26 mouse cellular contexts compared by ENCODE assay signal in the genomic region with DNA sequence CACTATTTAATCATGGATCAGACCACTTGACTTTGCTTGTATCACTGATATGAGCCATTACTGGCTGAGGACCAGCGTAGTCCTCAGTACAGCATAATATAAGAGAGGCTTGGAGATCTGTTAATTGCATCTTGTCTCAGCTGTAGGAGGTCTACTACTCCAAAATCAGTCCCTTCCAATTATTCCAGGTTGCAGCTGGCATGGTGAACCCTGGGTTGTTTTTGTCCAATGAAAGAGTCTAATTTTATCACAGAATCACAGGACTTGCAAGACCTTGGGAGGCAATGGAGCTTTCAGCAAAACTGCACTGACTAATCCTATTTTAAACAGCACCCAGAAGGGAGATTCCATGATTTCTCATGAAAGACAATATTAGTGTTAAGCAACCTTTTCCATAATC.
"Had no signal": no experiment of that assay in that cellular context is flagged by ENCODE, and none has a peak within 500 bp of the region (broad histone marks: within the 10 kb centered on the region; RNA-seq: fewer than 3 reads in every experiment).

No protein-coding gene starts in this region.

- H3K9ac ChIP-seq: heart, embryonic 13.5 days; heart, embryonic 15.5 days; hindbrain, embryonic 13.5 days; hindbrain, embryonic 15.5 days; kidney, embryonic 15.5 days; limb, embryonic 12.5 days had no signal

- H3K27me3 ChIP-seq: heart, embryonic 13.5 days; heart, embryonic 15.5 days; hindbrain, embryonic 13.5 days; hindbrain, embryonic 15.5 days; kidney, embryonic 15.5 days; limb, embryonic 12.5 days had no signal

- H3K27ac ChIP-seq: heart, adult 2 months; heart, embryonic 13.5 days; heart, embryonic 15.5 days; hindbrain, embryonic 13.5 days; hindbrain, embryonic 15.5 days; hindbrain, postnatal 0 days; kidney, embryonic 15.5 days; kidney, postnatal 0 days; limb, embryonic 10.5 days; limb, embryonic 12.5 days had no signal

- DNase-seq: gastrocnemius, postnatal 14 days; gastrocnemius, postnatal 36 days; heart, adult 11 months; heart, adult 2 months; heart, postnatal 14 days; heart, postnatal 36 days; kidney, adult 11 months; kidney, adult 2 months; kidney, adult 9 months; kidney, postnatal 14 days; kidney, postnatal 36 days; layer of hippocampus, adult 9-11 months; layer of hippocampus, postnatal 36 days; liver had no signal

- H3K4me1 ChIP-seq: heart, embryonic 13.5 days; heart, embryonic 15.5 days; hindbrain, embryonic 13.5 days; hindbrain, embryonic 15.5 days; kidney, embryonic 15.5 days; limb, embryonic 10.5 days; limb, embryonic 12.5 days had no signal

- H3K9me3 ChIP-seq: heart, embryonic 13.5 days; heart, embryonic 15.5 days; hindbrain, embryonic 13.5 days; hindbrain, embryonic 15.5 days; kidney, embryonic 15.5 days; limb, embryonic 10.5 days; limb, embryonic 12.5 days had no signal

- H3K4me3 ChIP-seq: heart, adult 2 months; heart, embryonic 13.5 days; heart, embryonic 15.5 days; hindbrain, embryonic 13.5 days; hindbrain, embryonic 15.5 days; kidney, embryonic 15.5 days; limb, embryonic 10.5 days; limb, embryonic 12.5 days had no signal

- H3K4me2 ChIP-seq: heart, embryonic 11.5 days; heart, embryonic 13.5 days; heart, embryonic 15.5 days; hindbrain, embryonic 13.5 days; hindbrain, embryonic 15.5 days; kidney, embryonic 15.5 days; limb, embryonic 12.5 days; liver, embryonic 11.5 days had no signal

- ATAC-seq: hindbrain, postnatal 0 days; intestine, embryonic 16.5 days had no signal

- H3K36me3 ChIP-seq: heart, embryonic 13.5 days; heart, embryonic 15.5 days; hindbrain, embryonic 13.5 days; hindbrain, embryonic 15.5 days; kidney, embryonic 15.5 days; limb, embryonic 10.5 days; limb, embryonic 12.5 days had no signal
